Mouse (Mus musculus) CD4-positive, CD25-positive, alpha-beta regulatory T cell, adult 2 months (primary cell): Measurements from ENCODE around the gene Nptx1.

Experiments
- DNase-seq: peaks from one replicate; pipeline ENCODE4 v3.0.0-alpha.2; 2012; ENCODE audit warnings: low read depth, low spot score

The Nptx1 gene

GRCm38 (mm10) chr11:119493516-119493915 lies 54.0 kb downstream of the Nptx1 start:
- no peak for DNase-seq

GRCm38 (mm10) chr11:119492830-119493229 lies 54.7 kb downstream of the Nptx1 start:
- peak; percentile 39 for DNase-seq

- DNase-seq, result no peak
Measured at GRCm38 (mm10) chr11:119491690-119492087, 55.9 kb downstream of the Nptx1 start.

- DNase-seq, result peak; percentile 99
Measured at GRCm38 (mm10) chr11:119490861-119491689, 56.5 kb downstream of the Nptx1 start, which contains the start of gene Endov. TSS of gene Endov (plus strand) at chr11:119491347.
